Mouse (Mus musculus) liver, embryonic 13.5 days (tissue): ENCODE data around the gene Glg1. TPM values are rescaled to one million over a fixed set of nuclear protein-coding genes. Genes with fewer than 3 reads are reported as not detected.

Experiments used
- ATAC-seq: fragments of 200-750 bp; cut with Nextera tagmentation; 2 replicates; pipeline ENCODE4 v1.8.0; 2017; ENCODE audit warnings: low read depth, mild to moderate bottlenecking, moderate number of reproducible peaks, moderate library complexity
- DNase-seq: peaks from one replicate; pipeline ENCODE4 v3.0.0; 2022
- H3K27ac ChIP-seq: fragments of 300-500 bp; sonication (generic); 2 replicates; pipeline ENCODE4 v1.5.1; 2015; ENCODE audit warnings: moderate library complexity, mild to moderate bottlenecking, inconsistent platforms
- H3K27me3 ChIP-seq: fragments of 300-500 bp; sonication (generic); 2 replicates; pipeline ENCODE4 v1.6.1; 2015; ENCODE audit warnings: mild to moderate bottlenecking, inconsistent platforms
- H3K36me3 ChIP-seq: fragments of 300-500 bp; sonication (generic); 2 replicates; pipeline ENCODE4 v1.6.1; 2015; ENCODE audit warnings: mild to moderate bottlenecking, inconsistent platforms
- H3K4me1 ChIP-seq: fragments of 300-500 bp; sonication (generic); replicated peaks from 2 replicates; pipeline ENCODE4 v1.6.1; 2015; ENCODE audit warnings: inconsistent platforms
- H3K4me2 ChIP-seq: fragments of 300-500 bp; sonication (generic); 2 replicates; pipeline ENCODE4 v1.6.1; 2015; ENCODE audit warnings: inconsistent platforms, mild to moderate bottlenecking, moderate library complexity
- H3K4me3 ChIP-seq: fragments of 300-500 bp; sonication (generic); replicated peaks from 2 replicates; pipeline ENCODE4 v1.5.1; 2015; ENCODE audit warnings: mild to moderate bottlenecking, inconsistent platforms
- H3K9ac ChIP-seq: fragments of 300-500 bp; sonication (generic); 2 replicates; pipeline ENCODE4 v1.6.1; 2015; ENCODE audit warnings: mild to moderate bottlenecking, inconsistent platforms
- H3K9me3 ChIP-seq: fragments of 300-500 bp; sonication (generic); replicated peaks from 2 replicates; pipeline ENCODE4 v1.6.1; 2016; ENCODE audit warnings: inconsistent platforms
- WGBS: fragments of 180-500 bp; shearing (Covaris S2); methylation state at CpG from one replicate; pipeline ENCODE4 v1.1.7; 2015; ENCODE audit not compliant: insufficient replicate concordance; 5-methylcytosine and 5-hydroxymethylcytosine counted together
- microRNA-seq: library from miRNA; unstranded; fragments of <30 nt; microRNA quantifications from one replicate; pipeline ENCODE4, GENCODE M21; 2016
- polyA plus RNA-seq: library from polyadenylated mRNA; unstranded; fragments of >200 nt; fragmentation: Nextera tagmentation; extraction: Ambion mirVana; gene quantifications from 2 replicates; pipeline ENCODE4 v1.2.1, GENCODE M21; 2015

Gene Glg1
- polyA plus RNA-seq, 1 experiment from 2014 or later: 14.3 TPM

DNA sequence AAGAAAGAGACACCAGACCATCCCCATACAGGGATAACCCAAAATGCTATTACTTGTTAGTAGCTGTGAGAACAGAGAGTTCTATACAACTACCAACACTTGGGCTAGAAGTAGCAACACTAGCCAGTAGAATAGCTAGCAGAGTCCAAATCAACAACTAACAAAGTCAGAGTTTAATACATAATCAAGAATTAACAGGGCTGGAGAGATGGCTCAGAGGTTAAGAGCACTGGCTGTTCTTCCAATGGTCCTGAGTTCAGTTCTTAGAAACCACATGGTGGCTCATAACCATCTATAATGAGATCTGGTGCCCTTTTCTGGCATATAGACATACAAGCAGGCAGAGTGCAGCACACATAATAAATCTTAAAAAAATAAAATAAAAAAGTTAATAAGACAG lies 116.5 kb downstream of the Glg1 start:
- ATAC-seq (no peak), DNase-seq (no peak)
- Histone ChIP-seq H3K9me3 (no peaks in the 10 kb centered on the region), H3K9ac (no peak overlapping the region), H3K4me1 (peaks cover 28% of the 10 kb centered on the region), H3K4me3 (no peak overlapping the region), H3K4me2 (no peak overlapping the region), H3K27ac (no peak overlapping the region), H3K27me3 (0 out of 2 replicates have a peak, but pooled peaks cover 3% of the 10 kb centered on the region), H3K36me3 (no peaks in the 10 kb centered on the region)

GRCm38 (mm10) chr8:111130756-111131155 lies 128.3 kb downstream of the Glg1 start:
- WGBS: 79% methylated on average over 2 of the region's 2 CpGs
- peaks cover 40% of the 10 kb centered on the region for H3K36me3 ChIP-seq
- ATAC-seq (no peak), DNase-seq (no peak)
- H3K4me3 ChIP-seq: no peak overlapping the region
- no peak overlapping the region for H3K27ac ChIP-seq
- no peak overlapping the region for H3K4me2 ChIP-seq
- H3K4me1 ChIP-seq: no peaks in the 10 kb centered on the region
- no peaks in the 10 kb centered on the region for H3K27me3 ChIP-seq
- H3K9me3 ChIP-seq: no peaks in the 10 kb centered on the region
- no peak overlapping the region for H3K9ac ChIP-seq

DNA sequence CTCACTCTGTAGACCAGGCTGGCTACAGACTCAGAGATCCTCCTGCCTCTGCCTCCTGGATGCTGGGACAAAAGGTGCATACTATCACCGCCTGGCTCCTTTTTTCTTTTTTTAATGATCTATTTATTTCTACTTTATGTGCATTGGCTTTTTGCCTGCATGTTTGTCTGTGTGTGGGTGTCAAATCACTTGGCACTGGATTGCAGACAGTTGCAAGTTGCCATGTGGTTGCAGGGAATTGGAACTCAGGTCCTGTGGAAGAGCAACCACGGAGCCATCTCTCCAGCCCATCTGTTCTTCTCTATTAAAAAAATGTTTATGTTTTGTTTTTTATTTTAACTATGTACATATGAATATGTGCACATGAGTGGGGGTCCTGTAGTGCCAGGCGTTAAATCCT lies 139.5 kb downstream of the Glg1 start:
- peaks cover 50% of the 10 kb centered on the region for H3K36me3 ChIP-seq
- DNase-seq (no peak), ATAC-seq (no peak)
- no peak overlapping the region for H3K9ac ChIP-seq
- no peaks in the 10 kb centered on the region for H3K4me1 ChIP-seq
- no peak overlapping the region for H3K4me3 ChIP-seq
- no peak overlapping the region for H3K4me2 ChIP-seq
- no peak overlapping the region for H3K27ac ChIP-seq
- H3K9me3 ChIP-seq: no peaks in the 10 kb centered on the region
- 79% methylated on average over 3 of the region's 3 CpGs for WGBS
- H3K27me3 ChIP-seq: no peaks in the 10 kb centered on the region

GRCm38 (mm10) chr8:111114891-111115290 lies 144.1 kb downstream of the Glg1 start:
- Histone ChIP-seq H3K9me3 (no peaks in the 10 kb centered on the region), H3K27me3 (no peaks in the 10 kb centered on the region), H3K9ac (no peak overlapping the region), H3K4me3 (no peak overlapping the region), H3K36me3 (peaks cover 33% of the 10 kb centered on the region), H3K4me1 (no peaks in the 10 kb centered on the region), H3K4me2 (no peak overlapping the region), H3K27ac (no peak overlapping the region)
- DNase-seq (no peak), ATAC-seq (no peak)
- WGBS: 80% methylated on average over 5 of the region's 5 CpGs

Small RNA genes lying within 50 kb of the gene (microRNA-seq; reads per million reads assigned to microRNA genes)
- not detected for gene Gm23193

Other genes starting within 250 kb of the Glg1 start
- 3.4 and 4.0 TPM in 2 replicates for gene Ddx19b, start 227.5 kb downstream of the Glg1 start, polyA plus RNA-seq
- 55.5 and 66.2 TPM in 2 replicates for gene Aars, start 226.1 kb downstream of the Glg1 start, polyA plus RNA-seq
- gene Exosc6, start 202.9 kb downstream of the Glg1 start, polyA plus RNA-seq: 1.8 and 7.8 TPM in 2 replicates
- gene Clec18a, start 166.8 kb downstream of the Glg1 start, polyA plus RNA-seq: not detected in 2 replicates
- gene Pdpr, start 164.6 kb downstream of the Glg1 start, polyA plus RNA-seq: 2.9 and 3.9 TPM in 2 replicates
- 45.7 and 60.4 TPM in 2 replicates for gene Rfwd3, start 41.0 kb upstream of the Glg1 start, polyA plus RNA-seq
- gene Mlkl, start 79.0 kb upstream of the Glg1 start, polyA plus RNA-seq: 2.5 and 2.8 TPM in 2 replicates
- not detected in 2 replicates for gene Fa2h, start 134.6 kb upstream of the Glg1 start, polyA plus RNA-seq